In the genomic region with DNA sequence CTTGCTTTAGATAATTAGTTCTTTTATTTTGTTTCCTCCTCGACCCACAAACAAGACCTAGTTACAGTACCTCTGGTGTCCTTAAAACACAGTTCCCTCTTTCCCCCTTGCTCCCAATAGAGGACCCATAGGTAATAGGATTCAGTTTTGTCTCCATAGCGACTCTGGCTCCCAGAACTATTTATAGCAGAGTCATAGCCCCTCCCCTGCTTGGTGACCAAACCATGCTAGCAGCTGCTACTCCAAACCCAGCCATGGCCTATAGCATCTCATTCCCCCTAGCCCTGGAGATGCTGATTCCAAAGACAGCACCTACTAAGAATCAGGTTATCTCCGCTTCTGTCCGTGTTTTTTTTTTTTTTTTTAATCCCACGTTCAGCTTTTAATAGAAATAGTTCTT, we compare ENCODE assay signal across 13 mouse cellular contexts. TPM values are rescaled to one million over a fixed set of nuclear protein-coding genes. Genes with fewer than 3 reads are reported as not detected.
DNase-seq lines count a peak whose midpoint lies in the region; ATAC-seq and TF ChIP-seq lines count a peak whose summit lies in the region.
"Had no signal": no experiment of that assay in that cellular context is flagged by ENCODE, and none has a peak within 500 bp of the region (broad histone marks: within the 10 kb centered on the region; RNA-seq: fewer than 3 reads in every experiment).

No protein-coding gene starts in this region.

- no peaks in the 10 kb centered on the region for H3K9me3 ChIP-seq in hindbrain, embryonic 15.5 days
- H3K9me3 ChIP-seq in embryonic facial prominence, embryonic 10.5 days, result no peaks in the 10 kb centered on the region
- H3K9me3 ChIP-seq: heart, embryonic 13.5 days; limb, embryonic 13.5 days had no signal

- no peak for ATAC-seq in hindbrain, embryonic 15.5 days (ENCODE audit: low FRiP score, low read depth)
- ATAC-seq: liver, postnatal 0 days had no signal

- no peak for TF ChIP-seq CTCF in left cerebral cortex, adult 2 months (IDR thresholded peaks at IDR 0.05)

- peak overlapping the region; percentile 97 for H3K27ac ChIP-seq in left cerebral cortex, adult 2 months
- no peak overlapping the region for H3K27ac ChIP-seq in hindbrain, embryonic 15.5 days (replicated peaks)
- H3K27ac ChIP-seq in embryonic facial prominence, embryonic 10.5 days (replicated peaks), result no peak overlapping the region
- H3K27ac ChIP-seq: heart, embryonic 13.5 days; limb, embryonic 13.5 days; macrophage had no signal

- 70% methylated on average over 5 of the region's 5 CpGs for WGBS in hindbrain, embryonic 15.5 days
- 71% methylated on average over 5 of the region's 5 CpGs for WGBS in embryonic facial prominence, embryonic 10.5 days

- H3K4me2 ChIP-seq in hindbrain, embryonic 15.5 days, result peak overlapping the region; percentile 77
- H3K4me2 ChIP-seq: limb, embryonic 13.5 days had no signal

- DNase-seq in left cerebral cortex, adult 2 months (ENCODE audit: extremely low spot score in 1 of 2, low spot score in 2 of 2), result no peak
- no peak for DNase-seq in left cerebral cortex, adult 9 months (ENCODE audit: low spot score in 2 of 2)
- peak; percentile 72 for DNase-seq in cerebellum, adult 9-10 months
- DNase-seq in retina, embryonic 14.5 days (ENCODE audit: low spot score), result peak; percentile 53
- DNase-seq in kidney, postnatal 10 days, result no peak
- DNase-seq in embryonic facial prominence, embryonic 10.5 days (ENCODE audit: low spot score), result no peak
- DNase-seq: gastrocnemius, postnatal 25 days; liver, postnatal 0 days; right cerebral cortex, postnatal 14 days had no signal

- peak overlapping the region; percentile 98 for H3K4me3 ChIP-seq in left cerebral cortex, adult 2 months
- H3K4me3 ChIP-seq in hindbrain, embryonic 15.5 days, result peak overlapping the region; percentile 86; the same call in 1 of the 2 replicates
- no peak overlapping the region for H3K4me3 ChIP-seq in embryonic facial prominence, embryonic 10.5 days
- H3K4me3 ChIP-seq: heart, embryonic 13.5 days; limb, embryonic 13.5 days had no signal

- intact Hi-C loops in left cerebral cortex, adult 2 months (cut with DNase I), result loop anchor here (5.0 kb wide), 1 partner anchor 63 kb away; the partner anchor contains the start of gene Mybpc3

- H3K36me3 ChIP-seq in hindbrain, embryonic 15.5 days, result peaks cover 25% of the 10 kb centered on the region
- H3K36me3 ChIP-seq in embryonic facial prominence, embryonic 10.5 days (replicated peaks), result peaks cover 16% of the 10 kb centered on the region

- no peaks in the 10 kb centered on the region for H3K27me3 ChIP-seq in hindbrain, embryonic 15.5 days
- peaks cover 17% of the 10 kb centered on the region for H3K27me3 ChIP-seq in embryonic facial prominence, embryonic 10.5 days (replicated peaks; ENCODE audit: low read depth, poor library complexity, severe bottlenecking)
- H3K27me3 ChIP-seq: limb, embryonic 13.5 days had no signal

- no peak overlapping the region for H3K9ac ChIP-seq in hindbrain, embryonic 15.5 days
- H3K9ac ChIP-seq: heart, embryonic 13.5 days; limb, embryonic 13.5 days; liver, postnatal 0 days had no signal

- H3K4me1 ChIP-seq in hindbrain, embryonic 15.5 days (replicated peaks), result peaks cover 29% of the 10 kb centered on the region
- H3K4me1 ChIP-seq in embryonic facial prominence, embryonic 10.5 days, result peaks cover 23% of the 10 kb centered on the region

RNA-seq across cellular contexts. Expression of gene Madd, which starts 2.9 kb away (rescaled TPM):
- 100 to 1,000 TPM; 236 to 254 TPM for total RNA-seq in left cerebral cortex, adult 2 months (2021)
- polyA plus RNA-seq in hindbrain, embryonic 15.5 days (2015; fragmentation: Nextera tagmentation; extraction: Ambion mirVana), result 57.6 and 62.3 TPM in 2 replicates
- 12.1 and 13.4 TPM in 2 replicates for polyA plus RNA-seq in embryonic facial prominence, embryonic 10.5 days (2016; fragmentation: Nextera tagmentation; extraction: Ambion mirVana)

RNA-seq across cellular contexts. Expression of gene Nr1h3, which starts 21.9 kb away (rescaled TPM):
- 1 to 10 TPM; 3.4 to 7.1 TPM for total RNA-seq in left cerebral cortex, adult 2 months (2021)
- polyA plus RNA-seq in hindbrain, embryonic 15.5 days (2015; fragmentation: Nextera tagmentation; extraction: Ambion mirVana), result 2.5 and 2.6 TPM in 2 replicates
- 1.1 and 1.4 TPM in 2 replicates for polyA plus RNA-seq in embryonic facial prominence, embryonic 10.5 days (2016; fragmentation: Nextera tagmentation; extraction: Ambion mirVana)

RNA-seq across cellular contexts. Expression of gene Acp2, which starts 22.0 kb away (rescaled TPM):
- 10 to 100 TPM; 42.4 to 44.5 TPM for total RNA-seq in left cerebral cortex, adult 2 months (2021)
- 36.2 and 37.2 TPM in 2 replicates for polyA plus RNA-seq in hindbrain, embryonic 15.5 days (2015; fragmentation: Nextera tagmentation; extraction: Ambion mirVana)
- 26.0 and 29.0 TPM in 2 replicates for polyA plus RNA-seq in embryonic facial prominence, embryonic 10.5 days (2016; fragmentation: Nextera tagmentation; extraction: Ambion mirVana)

RNA-seq across cellular contexts. Expression of gene Ddb2, which starts 56.1 kb away (rescaled TPM):
- 10 to 100 TPM; 11.7 to 14.4 TPM for total RNA-seq in left cerebral cortex, adult 2 months (2021)
- 16.3 and 16.6 TPM in 2 replicates for polyA plus RNA-seq in hindbrain, embryonic 15.5 days (2015; fragmentation: Nextera tagmentation; extraction: Ambion mirVana)
- polyA plus RNA-seq in embryonic facial prominence, embryonic 10.5 days (2016; fragmentation: Nextera tagmentation; extraction: Ambion mirVana), result 9.3 and 9.9 TPM in 2 replicates

Comparison
In these comparisons a context has a peak if more than half of its experiments do, and no peak if none do; other contexts are left out.
1. DNase-seq: peak in cerebellum, adult 9-10 months (single experiment) and retina, embryonic 14.5 days (single experiment); none in left cerebral cortex, adult 2 months (0 of 2), left cerebral cortex, adult 9 months (0 of 2), kidney, postnatal 10 days (single experiment) and embryonic facial prominence, embryonic 10.5 days (single experiment).